Mouse (Mus musculus): Measurements from ENCODE around the gene Ahnak. TPM values are rescaled to one million over a fixed set of nuclear protein-coding genes. Genes with fewer than 3 reads are reported as not detected.
"Not testable (repeated sequence)": the region's sequence is repeated elsewhere in the genome, so short reads cannot be mapped to it uniquely, and the experiment has no call there.

Ahnak gene
- total RNA-seq, 2 experiments from 2014 or later, result 14.5 to 17.8 TPM

- DNase-seq (ENCODE audit: extremely low spot score in 1 of 2, low spot score in 2 of 2), result no peak
Measured at GRCm38 (mm10) chr19:8990432-8991102, 1.5 kb downstream of the Ahnak start.

GRCm38 (mm10) chr19:8991245-8991870, 2.3 kb downstream of the Ahnak start:
- DNase-seq (ENCODE audit: extremely low spot score in 1 of 2, low spot score in 2 of 2), result no peak
- intact Hi-C loops (cut with DNase I), result loop anchor here (5.0 kb wide), 3 partner anchors 46 to 121 kb away; no protein-coding TSS in a partner anchor

More at GRCm38 (mm10) chr19:8990432-8991102, 1.5 kb downstream of the Ahnak start:
- intact Hi-C loops (cut with DNase I), result loop anchor here (5.0 kb wide), 3 partner anchors 47 to 122 kb away; no protein-coding TSS in a partner anchor

GRCm38 (mm10) chr19:8991871-8992735, 3.0 kb downstream of the Ahnak start:
- intact Hi-C loops (cut with DNase I), result loop anchor here (5.0 kb wide), 3 partner anchors 45 to 120 kb away; no protein-coding TSS in a partner anchor
- peak in 1 of 2 experiments; percentile 69 for DNase-seq (ENCODE audit: extremely low spot score in 1 of 2, low spot score in 2 of 2)

GRCm38 (mm10) chr19:8992769-8993624, 3.9 kb downstream of the Ahnak start:
- intact Hi-C loops (cut with DNase I), result loop anchor here (5.0 kb wide), 3 partner anchors 44 to 119 kb away; no protein-coding TSS in a partner anchor
- DNase-seq (ENCODE audit: extremely low spot score in 1 of 2, low spot score in 2 of 2), result peak in 1 of 2 experiments; percentile 92

- intact Hi-C loops (cut with DNase I), result loop anchor here (5.0 kb wide), 3 partner anchors 44 to 119 kb away; no protein-coding TSS in a partner anchor
- no peak for DNase-seq (ENCODE audit: extremely low spot score in 1 of 2, low spot score in 2 of 2)
Measured at GRCm38 (mm10) chr19:8993625-8993912, 4.5 kb downstream of the Ahnak start.

GRCm38 (mm10) chr19:8994813-8995607, 5.9 kb downstream of the Ahnak start:
- intact Hi-C loops (cut with DNase I), result loop anchor here (5.0 kb wide), 3 partner anchors 42 to 117 kb away; no protein-coding TSS in a partner anchor
- no peak for DNase-seq (ENCODE audit: extremely low spot score in 1 of 2, low spot score in 2 of 2)

GRCm38 (mm10) chr19:8996601-8997000, 7.5 kb downstream of the Ahnak start:
- intact Hi-C loops (cut with DNase I), result no loop called here
- DNase-seq (ENCODE audit: extremely low spot score in 1 of 2, low spot score in 2 of 2), result no peak

GRCm38 (mm10) chr19:8997546-8997945, 8.5 kb downstream of the Ahnak start:
- peak in 1 of 2 experiments; percentile 86 for DNase-seq (ENCODE audit: extremely low spot score in 1 of 2, low spot score in 2 of 2)
- intact Hi-C loops (cut with DNase I), result no loop called here

- intact Hi-C loops (cut with DNase I), result no loop called here
- no peak for DNase-seq (ENCODE audit: extremely low spot score in 1 of 2, low spot score in 2 of 2)
Measured at GRCm38 (mm10) chr19:8998546-8998945, 9.5 kb downstream of the Ahnak start.

GRCm38 (mm10) chr19:8999223-8999622, 10.1 kb downstream of the Ahnak start:
- no peak for DNase-seq (ENCODE audit: extremely low spot score in 1 of 2, low spot score in 2 of 2)
- intact Hi-C loops (cut with DNase I), result no loop called here

- DNase-seq (ENCODE audit: extremely low spot score in 1 of 2, low spot score in 2 of 2); intact Hi-C loops (cut with DNase I): not testable (repeated sequence)
Measured at GRCm38 (mm10) chr19:9006915-9007314, 17.8 kb downstream of the Ahnak start.

- no peak for DNase-seq (ENCODE audit: extremely low spot score in 1 of 2, low spot score in 2 of 2)
- intact Hi-C loops (cut with DNase I), result no loop called here
Measured at GRCm38 (mm10) chr19:9019298-9019697, 30.2 kb downstream of the Ahnak start.

GRCm38 (mm10) chr19:9023021-9023778, 34.1 kb downstream of the Ahnak start:
- peak; percentile 16 to 31 for DNase-seq (ENCODE audit: extremely low spot score in 1 of 2, low spot score in 2 of 2)
- intact Hi-C loops (cut with DNase I), result no loop called here

GRCm38 (mm10) chr19:9025562-9026257, 36.6 kb downstream of the Ahnak start:
- DNase-seq (ENCODE audit: extremely low spot score in 1 of 2, low spot score in 2 of 2), result no peak
- intact Hi-C loops (cut with DNase I), result no loop called here

GRCm38 (mm10) chr19:9026634-9027033, 37.5 kb downstream of the Ahnak start:
- intact Hi-C loops (cut with DNase I), result no loop called here
- peak in 1 of 2 experiments; percentile 36 for DNase-seq (ENCODE audit: extremely low spot score in 1 of 2, low spot score in 2 of 2)

GRCm38 (mm10) chr19:9027795-9028194, 38.7 kb downstream of the Ahnak start:
- intact Hi-C loops (cut with DNase I), result no loop called here
- peak in 1 of 2 experiments; percentile 45 for DNase-seq (ENCODE audit: extremely low spot score in 1 of 2, low spot score in 2 of 2)

Data from left cerebral cortex, postnatal 10 days (tissue).